Mouse (Mus musculus) myocyte (in vitro differentiated cells): ENCODE measurements around the gene 1700020D05Rik. TPM values are rescaled to one million over a fixed set of nuclear protein-coding genes. Genes with fewer than 3 reads are reported as not detected.
A peak's percentile ranks its signal among the peaks of the same experiment; 100 is the strongest.

ENCODE experiments used
- H3K27me3 ChIP-seq: one replicate; pipeline ENCODE4 v1.6.1; 2011; ENCODE audit not compliant: control insufficient read depth, insufficient read depth, insufficient read length
- H3K36me3 ChIP-seq: one replicate; pipeline ENCODE4 v1.6.1; 2011; ENCODE audit not compliant: control insufficient read depth, insufficient read depth
- H3K4me2 ChIP-seq: one replicate; pipeline ENCODE4 v1.6.1; 2011; ENCODE audit warnings: low read depth, control low read depth
- H3K4me3 ChIP-seq: one replicate; pipeline ENCODE4 v1.5.1; 2011; ENCODE audit warnings: mild to moderate bottlenecking, control low read depth, moderate library complexity
- H3K79me2 ChIP-seq: one replicate; pipeline ENCODE4 v1.6.1; 2011; ENCODE audit not compliant: control insufficient read depth, insufficient read depth
- H3ac ChIP-seq: one replicate; pipeline ENCODE4 v1.6.1; 2011; ENCODE audit not compliant: control insufficient read depth, insufficient read length
- CEBPB ChIP-seq: IDR thresholded peaks from 2 replicates; pipeline ENCODE4 v1.6.1; 2011; ENCODE audit warnings: mild to moderate bottlenecking, moderate library complexity; ENCODE audit not compliant: poor library complexity, insufficient read depth, severe bottlenecking
- E2F4 ChIP-seq: IDR thresholded peaks from one replicate; pipeline ENCODE4 v1.6.1; 2011; ENCODE audit warnings: mild to moderate bottlenecking, control low read depth, moderate library complexity; ENCODE audit not compliant: insufficient read depth
- MAX ChIP-seq: IDR thresholded peaks from one replicate; pipeline ENCODE4 v1.6.1; 2011; ENCODE audit warnings: low read depth, mild to moderate bottlenecking, control low read depth
- MYOD1 ChIP-seq, 3 experiments: IDR thresholded peaks; one replicate each; pipeline ENCODE4 v1.6.1; 2011; ENCODE audit warnings: control low read depth in 2 of 3, low read depth in 2 of 3, mild to moderate bottlenecking in 2 of 3, moderate library complexity in 1 of 3; ENCODE audit not compliant: insufficient read length in 2 of 3, control insufficient read depth in 1 of 3
- MYOG ChIP-seq, 3 experiments: IDR thresholded peaks; one replicate each; pipeline ENCODE4 v1.6.1; 2011; ENCODE audit warnings: control low read depth in 2 of 3, low read depth in 2 of 3, mild to moderate bottlenecking in 2 of 3; ENCODE audit not compliant: insufficient read length in 2 of 3, control insufficient read depth in 1 of 3, insufficient read depth in 1 of 3
- POLR2A ChIP-seq: IDR thresholded peaks from one replicate; pipeline ENCODE4 v1.6.1; 2011; ENCODE audit warnings: low read depth, mild to moderate bottlenecking, control low read depth, moderate library complexity; ENCODE audit not compliant: insufficient read length
- POLR2AphosphoS2 ChIP-seq: IDR thresholded peaks from one replicate; pipeline ENCODE4 v1.6.1; 2011; ENCODE audit warnings: low read depth, control low read depth; ENCODE audit not compliant: insufficient read length
- REST ChIP-seq: IDR thresholded peaks from one replicate; pipeline ENCODE4 v1.6.1; 2011; ENCODE audit warnings: mild to moderate bottlenecking, control low read depth, moderate library complexity; ENCODE audit not compliant: insufficient read depth, insufficient read length
- SRF ChIP-seq: IDR thresholded peaks from one replicate; pipeline ENCODE4 v1.6.1; 2011; ENCODE audit warnings: low read depth; ENCODE audit not compliant: control insufficient read depth, insufficient read length
- TCF12 ChIP-seq: IDR thresholded peaks from one replicate; pipeline ENCODE4 v1.6.1; 2011; ENCODE audit warnings: mild to moderate bottlenecking, control low read depth; ENCODE audit not compliant: poor library complexity, insufficient read depth, severe bottlenecking
- TCF3 ChIP-seq: IDR thresholded peaks from one replicate; pipeline ENCODE4 v1.6.1; 2011; ENCODE audit warnings: low read depth, control low read depth; ENCODE audit not compliant: insufficient read length
- USF1 ChIP-seq: IDR thresholded peaks from one replicate; pipeline ENCODE4 v1.6.1; 2011; ENCODE audit warnings: low read depth, mild to moderate bottlenecking, control low read depth, moderate library complexity
- polyA plus RNA-seq: library from polyadenylated mRNA; unstranded; fragments of >200 nt; fragmentation: generic; extraction: Trizol; gene quantifications from one replicate; pipeline ENCODE4 v1.2.1, GENCODE M21; 2012; ENCODE audit warnings: missing spikeins

1700020D05Rik gene
- polyA plus RNA-seq, 1 experiment = 0.17 TPM

DNA sequence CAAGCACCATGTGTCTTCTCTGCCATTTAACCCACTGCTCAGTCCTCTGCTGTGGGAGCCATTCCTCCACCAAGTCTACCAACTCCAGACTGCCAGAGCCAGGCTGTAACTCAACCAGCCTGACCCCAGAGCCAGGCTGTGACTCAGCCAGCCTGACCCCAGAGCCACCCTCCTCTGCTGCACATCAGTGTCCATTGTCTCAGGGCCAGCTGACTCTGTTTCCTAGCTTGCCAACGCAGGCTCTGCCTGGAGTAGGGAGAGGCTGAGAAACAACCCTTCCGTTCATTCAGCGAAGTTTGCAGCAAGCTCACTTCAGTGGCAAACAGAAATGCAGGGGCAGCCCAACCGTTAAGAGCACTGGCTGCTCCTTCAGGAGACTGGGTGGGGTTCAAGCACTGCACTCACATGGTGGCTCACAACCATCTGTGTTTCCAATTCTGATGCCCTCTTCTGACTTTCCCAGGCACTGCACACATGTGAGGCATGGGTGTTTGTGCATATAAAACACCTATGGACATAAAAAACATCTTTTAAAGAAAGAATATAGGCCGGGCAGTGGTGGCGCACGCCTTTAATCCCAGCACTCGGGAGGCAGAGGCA lies 13.4 kb upstream of the 1700020D05Rik start:
- TF ChIP-seq E2F4 (no peak), TCF3 (no peak), MYOG (IDR thresholded peaks at IDR 0.05; ENCODE audit: control insufficient read depth in 1 of 3, insufficient read depth in 1 of 3, insufficient read length in 2 of 3, low read depth in 2 of 3) (no peak), CEBPB (no peak), USF1 (no peak), SRF (no peak), MYOD1 (IDR thresholded peaks at IDR 0.05; ENCODE audit: control insufficient read depth in 1 of 3, insufficient read length in 2 of 3, low read depth in 2 of 3) (no peak), POLR2A (no peak), REST (no peak), TCF12 (no peak), MAX (no peak), POLR2AphosphoS2 (no peak)
- Histone ChIP-seq H3K79me2 (no peaks in the 10 kb centered on the region), H3K27me3 (no peaks in the 10 kb centered on the region), H3ac (no peak overlapping the region), H3K4me3 (no peak overlapping the region), H3K36me3 (no peaks in the 10 kb centered on the region), H3K4me2 (no peak overlapping the region)

GRCm38 (mm10) chr19:5515840-5516777 lies 12.5 kb upstream of the 1700020D05Rik start:
- Histone ChIP-seq H3K4me3 (no peak overlapping the region), H3K79me2 (no peaks in the 10 kb centered on the region), H3K27me3 (no peaks in the 10 kb centered on the region), H3ac (no peak overlapping the region), H3K4me2 (no peak overlapping the region), H3K36me3 (no peaks in the 10 kb centered on the region)
- TF ChIP-seq POLR2A = no peak

GRCm38 (mm10) chr19:5513005-5513349 lies 9.4 kb upstream of the 1700020D05Rik start:
- no peaks in the 10 kb centered on the region for H3K79me2 ChIP-seq
- no peak overlapping the region for H3K4me2 ChIP-seq
- TF ChIP-seq E2F4 = no peak
- TF ChIP-seq CEBPB = no peak
- no peak overlapping the region for H3ac ChIP-seq
- no peaks in the 10 kb centered on the region for H3K27me3 ChIP-seq
- no peak overlapping the region for H3K4me3 ChIP-seq
- no peaks in the 10 kb centered on the region for H3K36me3 ChIP-seq

GRCm38 (mm10) chr19:5512091-5513004 lies 8.8 kb upstream of the 1700020D05Rik start:
- Histone ChIP-seq H3K4me2 (peak overlapping the region; percentile 15), H3K79me2 (no peaks in the 10 kb centered on the region), H3ac (no peak overlapping the region), H3K4me3 (no peak overlapping the region), H3K27me3 (no peaks in the 10 kb centered on the region), H3K36me3 (no peaks in the 10 kb centered on the region)
- TF ChIP-seq POLR2A = no peak
- TF ChIP-seq USF1 = no peak
- no peak for TF ChIP-seq CEBPB
- TF ChIP-seq MYOD1 (IDR thresholded peaks at IDR 0.05; ENCODE audit: control insufficient read depth in 1 of 3, insufficient read length in 2 of 3, low read depth in 2 of 3) = no peak
- no peak for TF ChIP-seq MYOG (IDR thresholded peaks at IDR 0.05; ENCODE audit: control insufficient read depth in 1 of 3, insufficient read depth in 1 of 3, insufficient read length in 2 of 3, low read depth in 2 of 3)
- no peak for TF ChIP-seq SRF
- no peak for TF ChIP-seq TCF12
- no peak for TF ChIP-seq E2F4
- TF ChIP-seq MAX = no peak

GRCm38 (mm10) chr19:5511074-5511632 lies 7.6 kb upstream of the 1700020D05Rik start:
- Histone ChIP-seq H3K27me3 (no peaks in the 10 kb centered on the region), H3K79me2 (no peaks in the 10 kb centered on the region), H3K4me3 (peak overlapping the region; percentile 30), H3K36me3 (no peaks in the 10 kb centered on the region), H3K4me2 (peak overlapping the region; percentile 68), H3ac (no peak overlapping the region)
- TF ChIP-seq MYOG (IDR thresholded peaks at IDR 0.05; ENCODE audit: control insufficient read depth in 1 of 3, insufficient read depth in 1 of 3, insufficient read length in 2 of 3, low read depth in 2 of 3) (no peak), POLR2AphosphoS2 (no peak), USF1 (no peak), SRF (no peak), CEBPB (no peak), TCF12 (no peak), REST (no peak), MAX (no peak), POLR2A (no peak), MYOD1 (IDR thresholded peaks at IDR 0.05; ENCODE audit: control insufficient read depth in 1 of 3, insufficient read length in 2 of 3, low read depth in 2 of 3) (no peak), E2F4 (no peak), TCF3 (no peak)
